ENCODE assay signal across 26 mouse cellular contexts in the genomic region with DNA sequence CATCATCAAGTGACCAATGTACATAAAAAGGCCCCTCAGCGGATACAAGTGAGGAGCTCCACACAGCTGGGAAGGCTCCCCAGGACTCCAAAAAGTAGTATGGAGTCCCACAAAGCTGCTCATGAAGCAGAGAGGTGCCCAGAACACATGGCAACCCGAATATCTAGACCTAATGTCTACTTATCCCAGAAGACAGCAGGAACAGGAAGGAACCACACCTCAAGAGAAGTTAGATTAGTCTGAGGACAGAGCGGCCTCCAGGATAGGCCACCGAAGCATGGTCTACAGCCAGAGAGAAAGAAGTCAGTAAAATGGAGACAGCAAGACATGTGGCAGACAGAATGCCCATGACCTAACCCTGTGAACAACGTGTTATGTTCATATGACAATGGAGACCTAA.
"Had no signal": no experiment of that assay in that cellular context is flagged by ENCODE, and none has a peak within 500 bp of the region (broad histone marks: within the 10 kb centered on the region; RNA-seq: fewer than 3 reads in every experiment).

No protein-coding gene starts in this region.

- H3K27me3 ChIP-seq: heart, embryonic 13.5 days; heart, embryonic 15.5 days; hindbrain, embryonic 13.5 days; hindbrain, embryonic 15.5 days; intestine, embryonic 15.5 days; limb, embryonic 12.5 days; liver, embryonic 13.5 days; liver, embryonic 15.5 days had no signal

- H3K9ac ChIP-seq: heart, embryonic 13.5 days; heart, embryonic 15.5 days; hindbrain, embryonic 13.5 days; hindbrain, embryonic 15.5 days; intestine, embryonic 15.5 days; limb, embryonic 12.5 days; liver, embryonic 13.5 days; liver, embryonic 15.5 days; liver, postnatal 0 days had no signal

- ATAC-seq: hindbrain, postnatal 0 days; intestine, embryonic 15.5 days; intestine, postnatal 0 days; liver, postnatal 0 days had no signal

- H3K4me3 ChIP-seq: gastrocnemius, adult 2 months; heart, embryonic 10.5 days; heart, embryonic 13.5 days; heart, embryonic 15.5 days; hindbrain, embryonic 13.5 days; hindbrain, embryonic 15.5 days; intestine, embryonic 15.5 days; left cerebral cortex, adult 2 months; limb, embryonic 10.5 days; limb, embryonic 12.5 days; liver, embryonic 13.5 days; liver, embryonic 15.5 days had no signal

- H3K4me1 ChIP-seq: hindbrain, embryonic 13.5 days; hindbrain, embryonic 15.5 days; intestine, embryonic 15.5 days; limb, embryonic 10.5 days; limb, embryonic 12.5 days; liver, embryonic 13.5 days; liver, embryonic 15.5 days had no signal

- H3K9me3 ChIP-seq: heart, embryonic 10.5 days; heart, embryonic 13.5 days; heart, embryonic 15.5 days; hindbrain, embryonic 13.5 days; hindbrain, embryonic 15.5 days; intestine, embryonic 15.5 days; limb, embryonic 10.5 days; limb, embryonic 12.5 days; liver, embryonic 13.5 days; liver, embryonic 15.5 days had no signal

- DNase-seq: gastrocnemius, adult 2 months; gastrocnemius, postnatal 10 days; gastrocnemius, postnatal 25 days; heart, adult 18-20 months; heart, postnatal 14 days; heart, postnatal 36 days; kidney, adult 18-20 months; kidney, adult 8-10 months; kidney, postnatal 10 days; kidney, postnatal 25 days; kidney, postnatal 4 days; liver; liver, embryonic 13.5 days; liver, postnatal 0 days had no signal

- H3K27ac ChIP-seq: gastrocnemius, adult 2 months; heart, embryonic 10.5 days; heart, embryonic 13.5 days; heart, embryonic 15.5 days; hindbrain, embryonic 15.5 days; hindbrain, postnatal 0 days; intestine, embryonic 15.5 days; left cerebral cortex, adult 2 months; limb, embryonic 10.5 days; limb, embryonic 12.5 days; liver, embryonic 13.5 days; liver, embryonic 15.5 days had no signal
